Mouse (Mus musculus) thymus, adult 2 months (tissue): Measurements from ENCODE around the gene Nup107. TPM values are rescaled to one million over a fixed set of nuclear protein-coding genes. Genes with fewer than 3 reads are reported as not detected.

Experiments
- DNase-seq: peaks from one replicate; pipeline ENCODE4 v3.0.0; 2021
- H3K27ac ChIP-seq: fragments of 200-500 bp; 2 replicates; pipeline ENCODE4 v1.5.1; 2012; ENCODE audit warnings: low read length, control low read depth; ENCODE audit not compliant: control insufficient read depth, insufficient read depth
- H3K27me3 ChIP-seq: fragments of 200-500 bp; 2 replicates; pipeline ENCODE4 v1.6.1; 2012; ENCODE audit warnings: mild to moderate bottlenecking, low read length, moderate library complexity, mixed read lengths; ENCODE audit not compliant: control insufficient read depth, insufficient read depth
- H3K36me3 ChIP-seq: fragments of 200-500 bp; 2 replicates; pipeline ENCODE4 v1.6.1; 2012; ENCODE audit warnings: mild to moderate bottlenecking, low read length, moderate library complexity; ENCODE audit not compliant: control insufficient read depth, insufficient read depth
- H3K4me1 ChIP-seq: fragments of 200-500 bp; replicated peaks from 2 replicates; pipeline ENCODE4 v1.6.1; 2012; ENCODE audit warnings: low read length; ENCODE audit not compliant: control insufficient read depth, insufficient read depth
- H3K4me3 ChIP-seq: fragments of 200-500 bp; 2 replicates; pipeline ENCODE4 v1.5.1; 2012; ENCODE audit warnings: mild to moderate bottlenecking, low read length, control low read depth, moderate library complexity; ENCODE audit not compliant: control insufficient read depth, insufficient read depth
- CTCF ChIP-seq: fragments of 200-500 bp; IDR thresholded peaks from 2 replicates; pipeline ENCODE4 v1.5.1; 2012; ENCODE audit warnings: mild to moderate bottlenecking, control low read depth, low read length, moderate library complexity, borderline replicate concordance; ENCODE audit not compliant: control insufficient read depth, poor library complexity, insufficient read depth; ENCODE audit errors: extremely low read depth
- POLR2A ChIP-seq: fragments of 200-500 bp; IDR thresholded peaks from 2 replicates; pipeline ENCODE4 v1.6.1; 2012; ENCODE audit warnings: mild to moderate bottlenecking, low read length, control low read depth, moderate library complexity; ENCODE audit not compliant: control insufficient read depth, poor library complexity, insufficient read depth; ENCODE audit errors: extremely low read depth
- WGBS: fragments of 180-500 bp; shearing (Covaris S2); methylation state at CpG from one replicate; pipeline ENCODE4 v1.1.7; 2018; 5-methylcytosine and 5-hydroxymethylcytosine counted together
- polyA plus RNA-seq: library from polyadenylated mRNA; depleted of rRNA; stranded (reverse); fragments of >200 nt; gene quantifications from 2 replicates; pipeline ENCODE4 v1.2.3, GENCODE M21; 2012

Gene Nup107
- polyA plus RNA-seq, 1 experiment: 21.4 TPM

DNA sequence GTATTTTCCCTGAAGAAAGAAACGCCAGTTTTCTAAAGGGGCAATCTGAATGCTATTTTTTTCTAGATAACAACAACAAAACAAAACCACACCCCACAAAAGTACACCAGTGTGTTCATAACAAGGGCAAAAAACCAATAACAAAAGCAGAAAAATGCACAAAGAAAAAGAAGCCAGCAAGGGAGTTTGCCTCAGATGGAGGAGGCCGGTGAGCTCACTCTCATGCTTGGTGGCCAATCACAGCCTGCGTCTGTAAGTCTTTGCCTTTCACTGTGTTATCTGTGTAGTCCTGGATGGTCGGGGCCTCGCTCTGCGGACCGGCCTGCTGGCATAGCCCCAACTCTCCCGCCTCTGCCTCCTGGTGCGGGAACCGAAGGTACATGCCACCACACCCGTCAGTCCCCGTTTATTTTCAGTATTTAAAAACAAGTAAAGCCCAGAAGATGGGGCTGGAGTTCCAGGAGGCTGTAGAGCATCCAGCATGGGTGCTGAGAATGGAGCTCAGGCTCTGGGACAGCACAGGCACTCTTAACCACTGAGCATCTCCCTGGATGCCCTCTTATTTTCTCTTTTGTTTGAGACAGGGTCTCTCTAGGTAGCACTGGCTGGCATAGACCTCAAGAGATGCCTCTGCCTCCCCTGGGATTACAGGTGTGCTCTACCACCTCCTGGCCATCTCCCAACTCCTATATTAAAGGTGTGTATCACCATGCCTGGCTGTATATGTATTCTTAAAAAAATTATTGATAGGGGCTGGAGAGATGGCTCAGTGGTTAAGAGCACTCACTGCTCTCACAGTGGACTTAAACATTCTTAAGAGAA lies 16.0 kb downstream of the Nup107 start:
- DNase-seq: no peak
- WGBS: 95% methylated on average over 12 of the region's 12 CpGs
- peaks cover 73% of the 10 kb centered on the region for H3K36me3 ChIP-seq
- no peak for TF ChIP-seq POLR2A
- no peak for TF ChIP-seq CTCF
- no peaks in the 10 kb centered on the region for H3K27me3 ChIP-seq
- H3K4me1 ChIP-seq: no peaks in the 10 kb centered on the region
- H3K4me3 ChIP-seq: no peak overlapping the region
- no peak overlapping the region for H3K27ac ChIP-seq

DNA sequence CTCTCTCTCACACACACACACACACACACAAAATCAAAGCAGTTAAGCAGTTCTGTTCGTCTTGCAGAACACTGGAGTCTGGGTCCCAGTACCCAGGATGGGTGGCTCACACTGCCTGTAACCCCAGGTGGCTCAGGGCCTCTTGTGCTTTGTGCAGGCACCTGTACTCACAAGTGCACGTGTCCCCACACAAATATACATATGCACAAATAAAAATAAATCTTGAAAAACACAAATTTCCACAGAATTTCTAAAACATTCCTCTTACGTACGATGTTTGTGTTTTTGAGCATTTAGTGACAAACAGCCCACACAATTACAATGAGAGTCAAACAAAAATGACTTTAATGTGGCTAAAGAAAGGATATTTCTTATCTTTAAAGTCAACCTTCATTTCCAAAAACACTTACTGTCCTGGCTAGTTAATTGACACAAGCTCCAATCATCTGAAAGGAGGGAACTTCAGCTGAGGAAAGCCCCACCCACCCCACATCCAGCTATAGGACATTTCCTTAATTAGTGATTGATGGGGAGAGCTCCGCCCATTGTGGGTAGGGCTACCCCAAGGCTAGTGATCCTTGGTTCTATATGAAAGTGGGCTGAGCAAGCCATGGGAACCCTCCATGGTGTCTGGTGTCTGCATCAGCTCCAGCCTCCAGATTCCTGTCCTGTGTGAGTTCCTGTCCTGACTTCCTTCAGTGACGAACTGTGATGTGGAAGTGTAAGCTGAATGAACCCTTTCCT lies 16.9 kb downstream of the Nup107 start:
- H3K27ac ChIP-seq: no peak overlapping the region
- H3K27me3 ChIP-seq: no peaks in the 10 kb centered on the region
- WGBS: 93% methylated on average over 6 of the region's 6 CpGs
- no peak overlapping the region for H3K4me3 ChIP-seq
- no peak for TF ChIP-seq POLR2A
- TF ChIP-seq CTCF: no peak
- H3K4me1 ChIP-seq: no peaks in the 10 kb centered on the region
- H3K36me3 ChIP-seq: peaks cover 68% of the 10 kb centered on the region
- DNase-seq: no peak

DNA sequence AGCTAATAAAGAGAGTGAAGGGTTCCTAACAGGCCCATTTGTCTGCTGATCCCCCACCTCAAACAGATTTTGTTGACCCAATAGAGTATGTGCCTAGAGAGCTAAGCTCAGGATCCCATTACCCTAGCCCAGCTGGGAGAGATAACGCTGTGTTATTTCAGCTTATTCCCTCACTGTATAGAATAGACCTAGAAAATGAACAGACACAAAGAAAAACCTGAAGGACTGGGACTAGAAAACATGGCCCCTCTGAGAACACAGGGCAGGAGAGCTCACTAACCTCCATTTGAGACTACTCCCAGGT lies 17.7 kb downstream of the Nup107 start:
- H3K36me3 ChIP-seq: peaks cover 70% of the 10 kb centered on the region
- no peaks in the 10 kb centered on the region for H3K27me3 ChIP-seq
- no peak overlapping the region for H3K27ac ChIP-seq
- no peaks in the 10 kb centered on the region for H3K4me1 ChIP-seq
- TF ChIP-seq CTCF (no peak), POLR2A (no peak)
- WGBS: 100% methylated on average over 1 of the region's 1 CpGs
- H3K4me3 ChIP-seq: no peak overlapping the region
- no peak for DNase-seq

DNA sequence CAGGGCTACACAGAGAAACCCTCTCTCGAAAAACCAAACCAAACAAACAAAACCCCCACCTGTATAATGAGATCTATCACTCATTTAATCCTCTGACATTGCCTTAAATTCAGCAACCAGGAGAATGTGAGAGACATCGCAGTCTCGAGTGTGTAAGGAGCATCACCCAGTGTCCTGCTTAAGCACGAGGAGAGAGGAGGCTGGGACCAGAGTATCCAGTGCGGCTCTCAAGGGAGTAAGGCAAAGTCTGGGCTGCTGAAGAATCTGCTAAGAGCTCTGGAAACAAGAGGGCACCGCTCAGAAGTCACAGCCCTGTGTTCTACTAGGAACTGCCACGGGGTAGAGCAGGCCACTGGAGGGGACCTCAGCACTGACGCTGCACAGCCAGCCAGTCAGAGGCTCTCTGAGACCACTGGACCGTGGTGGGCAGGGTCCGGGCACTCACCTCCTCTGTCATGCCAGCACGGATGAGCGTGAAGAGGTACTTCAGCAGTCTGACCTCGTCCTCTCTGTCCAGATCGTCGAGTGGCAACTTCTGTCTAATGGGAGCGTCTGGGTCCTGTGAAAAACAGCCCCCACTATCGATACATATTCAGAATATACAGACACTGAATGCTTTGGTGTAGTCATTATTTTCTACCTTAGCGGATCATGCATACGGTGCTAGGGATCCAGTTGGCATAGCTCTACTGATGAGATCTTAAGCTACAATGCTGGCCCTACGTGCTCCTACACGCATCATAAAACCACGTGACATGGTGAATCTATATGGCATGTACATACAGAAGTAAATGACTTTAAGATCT lies 18.3 kb downstream of the Nup107 start:
- no peak for DNase-seq
- Histone ChIP-seq H3K4me1 (no peaks in the 10 kb centered on the region), H3K27ac (no peak overlapping the region), H3K36me3 (peaks cover 68% of the 10 kb centered on the region), H3K4me3 (no peak overlapping the region), H3K27me3 (no peaks in the 10 kb centered on the region)
- 97% methylated on average over 22 of the region's 22 CpGs for WGBS
- TF ChIP-seq POLR2A (no peak), CTCF (no peak)

DNA sequence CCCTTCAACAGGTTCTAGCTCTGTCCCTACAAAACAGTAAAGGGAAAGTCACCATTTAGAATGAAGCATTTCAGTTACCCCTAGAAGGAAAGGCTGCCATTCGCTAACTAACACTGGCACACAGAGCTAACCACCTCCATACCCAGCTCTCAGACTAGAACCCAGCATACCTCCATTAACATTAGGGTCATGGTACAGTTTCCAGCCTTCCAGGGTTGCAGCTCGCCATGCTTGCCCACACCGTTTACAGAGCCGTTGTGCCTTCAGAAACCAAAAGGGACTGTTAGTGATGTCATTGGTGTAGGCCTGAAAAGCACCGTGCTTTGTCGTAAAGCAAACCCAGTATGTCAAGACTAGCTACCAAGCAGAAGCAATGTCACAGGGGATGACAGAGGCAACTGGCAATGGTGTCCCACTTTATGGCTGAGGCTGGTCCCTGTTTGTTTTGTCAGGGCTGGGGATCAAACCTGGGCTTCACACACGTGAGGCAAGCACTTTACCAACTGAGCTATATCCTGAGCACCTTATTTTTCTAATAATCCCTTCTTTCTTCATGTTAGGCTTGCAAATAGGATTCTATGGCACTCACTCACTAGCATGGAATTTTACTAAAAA lies 19.3 kb downstream of the Nup107 start:
- no peak overlapping the region for H3K27ac ChIP-seq
- no peaks in the 10 kb centered on the region for H3K27me3 ChIP-seq
- no peak overlapping the region for H3K4me3 ChIP-seq
- WGBS: 97% methylated on average over 7 of the region's 7 CpGs
- H3K36me3 ChIP-seq: peaks cover 61% of the 10 kb centered on the region
- no peaks in the 10 kb centered on the region for H3K4me1 ChIP-seq
- TF ChIP-seq POLR2A (no peak), CTCF (no peak)
- DNase-seq: no peak
